Mouse (Mus musculus) liver, embryonic 14.5 days (tissue): ENCODE results near the gene Ctla4. TPM values are rescaled to one million over a fixed set of nuclear protein-coding genes. Genes with fewer than 3 reads are reported as not detected.

Experiments
- ATAC-seq: fragments of 200-750 bp; cut with Nextera tagmentation; 2 replicates; pipeline ENCODE4 v1.8.0; 2017; ENCODE audit warnings: moderate number of reproducible peaks, mild to moderate bottlenecking, moderate library complexity; ENCODE audit not compliant: insufficient read depth
- DNase-seq, 3 experiments: peaks; one replicate each; pipeline ENCODE4 v3.0.0-alpha.2; 2012 to 2013; ENCODE audit warnings: low read depth in 3 of 3, low spot score in 3 of 3
- H3K27ac ChIP-seq: fragments of 300-500 bp; sonication (generic); 2 replicates; pipeline ENCODE4 v1.5.1; 2014; ENCODE audit warnings: moderate library complexity, mild to moderate bottlenecking, control low read depth, inconsistent platforms
- H3K27me3 ChIP-seq: fragments of 300-500 bp; sonication (generic); 2 replicates; pipeline ENCODE4 v1.6.1; 2014; ENCODE audit warnings: mild to moderate bottlenecking, low read length, moderate library complexity; ENCODE audit not compliant: control insufficient read depth, insufficient read depth
- H3K36me3 ChIP-seq: fragments of 300-500 bp; sonication (generic); replicated peaks from 2 replicates; pipeline ENCODE4 v1.6.1; 2014; ENCODE audit warnings: low read depth; ENCODE audit not compliant: control insufficient read depth, insufficient read depth
- H3K4me1 ChIP-seq, 2 experiments: fragments of 200-500 bp in 1 of 2; fragments of 300-500 bp in 1 of 2; sonication (generic) in 1 of 2; replicated peaks; 2 replicates each; pipeline ENCODE4 v1.6.1; 2012 to 2014; ENCODE audit warnings: antibody characterized with exemption in 1 of 2, inconsistent platforms in 1 of 2, low read length in 1 of 2; ENCODE audit not compliant: control insufficient read depth in 2 of 2, insufficient read depth in 2 of 2
- H3K4me2 ChIP-seq: fragments of 300-500 bp; sonication (generic); 2 replicates; pipeline ENCODE4 v1.6.1; 2014; ENCODE audit warnings: low read depth, mild to moderate bottlenecking, control low read depth, moderate library complexity
- H3K4me3 ChIP-seq, 2 experiments: fragments of 200-500 bp in 1 of 2; fragments of 300-500 bp in 1 of 2; sonication (generic) in 1 of 2; 2 replicates each; pipeline ENCODE4 v1.5.1; 2012 to 2014; ENCODE audit warnings: low read depth in 2 of 2, low read length in 2 of 2, mild to moderate bottlenecking in 2 of 2, control low read depth in 1 of 2, inconsistent platforms in 1 of 2, moderate library complexity in 1 of 2; ENCODE audit not compliant: insufficient read depth in 1 of 2
- H3K9ac ChIP-seq: fragments of 300-500 bp; sonication (generic); replicated peaks from 2 replicates; pipeline ENCODE4 v1.6.1; 2014; ENCODE audit warnings: mild to moderate bottlenecking, control low read depth, moderate library complexity
- H3K9me3 ChIP-seq: fragments of 300-500 bp; sonication (generic); 2 replicates; pipeline ENCODE4 v1.6.1; 2016; ENCODE audit warnings: low read length, mixed read lengths; ENCODE audit not compliant: control insufficient read depth
- CTCF ChIP-seq: IDR thresholded peaks from 2 replicates; pipeline ENCODE4 v1.5.1; 2016; ENCODE audit warnings: antibody characterized with exemption, low read depth, control low read depth
- EP300 ChIP-seq: IDR thresholded peaks from 2 replicates; pipeline ENCODE4 v1.6.1; 2016; ENCODE audit warnings: antibody characterized with exemption, low read depth
- WGBS: fragments of 180-500 bp; shearing (Covaris S2); extraction: QIAGEN DNeasy Blood & Tissue Kit; methylation state at CpG from one replicate; pipeline ENCODE4 v1.1.7; 2014; ENCODE audit not compliant: insufficient replicate concordance; 5-methylcytosine and 5-hydroxymethylcytosine counted together
- polyA plus RNA-seq, 2 experiments: library from polyadenylated mRNA; depleted of rRNA in 1 of 2; stranded (reverse) in 1 of 2; unstranded in 1 of 2; fragments of >200 nt; fragmentation: Nextera tagmentation in 1 of 2; extraction: Ambion mirVana in 1 of 2; gene quantifications; 2 replicates each; pipeline versions ENCODE4 v1.2.1 to v1.2.3; 2012 to 2014

Gene Ctla4
- polyA plus RNA-seq, 2 experiments, result not detected

DNA sequence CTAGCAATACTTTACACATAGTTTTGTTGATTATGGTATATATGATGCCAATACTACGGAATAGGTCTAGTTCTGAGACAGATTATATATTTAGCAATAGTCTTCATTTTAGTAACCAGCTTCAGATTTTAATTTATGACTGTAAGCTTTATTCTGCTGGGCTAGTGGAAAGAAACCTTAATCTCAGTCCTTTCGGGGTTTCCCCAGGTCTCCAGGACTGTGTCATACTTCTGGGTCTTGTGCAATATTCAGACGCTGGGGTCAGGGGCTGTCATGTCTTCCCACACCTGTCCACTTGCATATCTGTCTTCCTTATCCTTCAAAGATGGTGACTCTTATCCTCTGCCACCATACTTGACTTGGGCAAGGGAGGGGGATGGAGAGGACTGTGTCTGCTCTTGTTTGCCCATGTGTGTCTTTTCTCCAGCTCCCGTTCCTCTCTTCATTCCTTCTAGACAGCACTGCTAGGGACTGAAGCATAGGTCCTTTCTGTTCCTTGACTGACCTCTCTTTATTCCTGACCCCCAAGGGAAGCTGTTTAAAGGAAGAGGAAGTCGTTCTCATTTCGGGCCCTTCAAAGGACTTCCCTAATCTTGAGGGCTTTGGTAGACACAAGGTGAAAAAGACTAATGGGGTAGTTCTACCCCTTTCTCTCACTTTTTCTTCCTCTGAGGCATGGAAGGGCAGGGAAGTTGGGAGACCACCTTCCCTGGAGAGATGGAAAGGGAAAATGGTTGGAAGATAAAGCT, 50.3 kb downstream of the Ctla4 start:
- no peak overlapping the region for H3K27ac ChIP-seq
- 0 out of 4 replicates have a peak, but pooled peaks cover 0 to 2% of the 10 kb centered on the region in 2 experiments for H3K4me1 ChIP-seq
- H3K27me3 ChIP-seq, result no peaks in the 10 kb centered on the region
- no peaks in the 10 kb centered on the region for H3K36me3 ChIP-seq
- no peak for ATAC-seq
- TF ChIP-seq EP300, result no peak
- no peak for TF ChIP-seq CTCF
- no peaks in the 10 kb centered on the region for H3K9me3 ChIP-seq
- no peak for DNase-seq
- H3K4me2 ChIP-seq, result no peak overlapping the region
- no peak overlapping the region for H3K4me3 ChIP-seq
- no peak overlapping the region for H3K9ac ChIP-seq
- WGBS, result 37% methylated on average over 6 of the region's 6 CpGs

DNA sequence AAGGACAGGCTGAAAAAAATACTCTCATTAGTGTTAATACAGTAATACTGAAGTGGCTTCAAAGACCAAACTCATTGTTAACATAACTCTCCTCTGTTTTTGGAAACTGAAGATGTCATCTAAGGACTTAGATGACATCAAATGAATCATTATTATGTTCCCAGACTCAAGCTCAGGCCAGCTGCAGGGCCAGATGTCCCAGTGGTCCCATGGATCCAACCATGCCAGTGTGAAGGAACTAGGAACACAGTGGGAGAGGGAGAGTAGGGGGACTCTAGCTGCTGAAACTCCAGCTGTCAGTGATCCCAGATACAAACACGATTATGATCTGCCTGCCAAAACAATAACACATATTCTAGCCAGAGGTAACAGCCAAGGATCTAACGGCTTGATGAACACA, 51.5 kb downstream of the Ctla4 start:
- H3K4me3 ChIP-seq, result no peak overlapping the region
- no peak overlapping the region for H3K4me2 ChIP-seq
- ATAC-seq (no peak), DNase-seq (no peak)
- no peak overlapping the region for H3K9ac ChIP-seq
- TF ChIP-seq EP300 (no peak), CTCF (no peak)
- no peak overlapping the region for H3K27ac ChIP-seq
- no peaks in the 10 kb centered on the region for H3K9me3 ChIP-seq
- H3K27me3 ChIP-seq, result no peaks in the 10 kb centered on the region
- H3K36me3 ChIP-seq, result no peaks in the 10 kb centered on the region
- 67% methylated on average over 2 of the region's 2 CpGs for WGBS
- H3K4me1 ChIP-seq, result peaks cover 0 to 2% of the 10 kb centered on the region in 2 experiments; a peak in 1 of 4 replicates

DNA sequence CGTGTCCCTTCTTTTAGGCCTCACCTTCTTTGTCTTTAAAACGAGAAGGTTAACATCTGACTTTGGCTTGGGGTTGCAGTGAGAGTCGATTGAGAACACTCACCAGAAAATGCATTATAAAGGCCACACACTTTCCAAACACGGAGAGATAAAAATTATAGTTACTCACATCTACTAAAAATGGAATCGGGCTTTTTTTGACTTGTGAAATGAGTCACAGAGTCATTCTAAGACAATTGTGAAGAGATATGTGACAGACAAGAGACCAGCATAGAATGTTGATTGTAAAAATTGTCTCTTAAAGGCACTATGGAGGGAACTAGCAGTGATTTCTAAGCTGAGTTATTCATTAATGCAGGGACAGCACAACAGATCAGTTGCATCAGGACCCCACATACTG, 52.2 kb downstream of the Ctla4 start:
- Histone ChIP-seq H3K9me3 (no peaks in the 10 kb centered on the region), H3K27ac (no peak overlapping the region), H3K36me3 (no peaks in the 10 kb centered on the region), H3K9ac (no peak overlapping the region), H3K4me2 (no peak overlapping the region), H3K27me3 (no peaks in the 10 kb centered on the region), H3K4me3 (no peak overlapping the region), H3K4me1 (peaks cover 0 to 2% of the 10 kb centered on the region in 2 experiments; a peak in 1 of 4 replicates)
- no peak for DNase-seq
- WGBS, result 58% methylated on average over 5 of the region's 5 CpGs
- no peak for TF ChIP-seq CTCF
- TF ChIP-seq EP300, result no peak
- no peak for ATAC-seq

DNA sequence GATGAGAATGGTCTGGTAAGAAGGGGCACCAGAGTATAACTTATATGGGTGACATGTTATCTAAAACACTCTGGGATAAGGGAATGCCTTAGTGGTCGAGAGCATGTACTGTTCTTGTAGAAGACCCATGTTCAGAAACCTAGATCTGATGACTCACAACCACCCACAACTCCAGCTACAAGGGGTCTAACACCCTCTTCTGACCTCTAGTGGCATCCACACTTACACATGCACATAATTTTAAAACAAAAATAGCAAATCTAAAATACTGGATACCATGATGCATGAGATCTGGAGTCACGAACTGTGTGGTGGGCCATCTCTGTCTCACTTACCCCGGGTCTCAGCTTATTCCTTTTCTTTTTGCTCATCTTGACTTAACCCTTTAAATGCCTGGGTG, 53.2 kb downstream of the Ctla4 start:
- no peak for TF ChIP-seq CTCF
- TF ChIP-seq EP300, result no peak
- H3K27ac ChIP-seq, result no peak overlapping the region
- DNase-seq (no peak), ATAC-seq (no peak)
- no peaks in the 10 kb centered on the region for H3K27me3 ChIP-seq
- no peaks in the 10 kb centered on the region for H3K36me3 ChIP-seq
- H3K9me3 ChIP-seq, result no peaks in the 10 kb centered on the region
- no peak overlapping the region for H3K4me3 ChIP-seq
- WGBS, result 35% methylated on average over 3 of the region's 3 CpGs
- peaks cover 0 to 2% of the 10 kb centered on the region in 2 experiments; a peak in 1 of 4 replicates for H3K4me1 ChIP-seq
- H3K4me2 ChIP-seq, result no peak overlapping the region
- no peak overlapping the region for H3K9ac ChIP-seq

DNA sequence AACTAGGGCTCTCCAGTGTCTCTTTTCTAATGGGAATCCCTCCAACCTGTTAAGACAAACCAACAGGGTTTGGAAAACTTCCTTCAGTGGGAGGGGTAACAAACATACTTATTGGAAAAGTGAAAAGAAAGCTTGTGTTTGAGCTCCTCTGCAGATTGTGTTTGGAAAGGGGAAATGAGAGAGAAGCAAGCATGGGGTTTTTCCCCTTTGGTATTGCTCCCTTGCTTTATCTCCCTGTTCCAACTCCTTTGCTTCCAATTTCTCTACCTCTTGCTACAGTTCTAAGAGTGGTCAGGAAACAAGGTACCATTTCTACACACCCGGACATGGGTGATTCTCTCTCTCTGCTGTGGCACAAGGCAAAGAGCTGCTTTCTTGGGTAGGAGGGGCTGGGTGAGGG, 53.8 kb downstream of the Ctla4 start:
- no peak for ATAC-seq
- peaks cover 0 to 2% of the 10 kb centered on the region in 2 experiments; a peak in 1 of 4 replicates for H3K4me1 ChIP-seq
- no peak for TF ChIP-seq CTCF
- no peak for TF ChIP-seq EP300
- 48% methylated on average over 1 of the region's 1 CpGs for WGBS
- H3K27me3 ChIP-seq, result no peaks in the 10 kb centered on the region
- H3K9ac ChIP-seq, result no peak overlapping the region
- no peaks in the 10 kb centered on the region for H3K9me3 ChIP-seq
- no peak overlapping the region for H3K4me3 ChIP-seq
- no peaks in the 10 kb centered on the region for H3K36me3 ChIP-seq
- H3K4me2 ChIP-seq, result no peak overlapping the region
- no peak overlapping the region for H3K27ac ChIP-seq
- DNase-seq, result no peak
